Mouse (Mus musculus) bone marrow macrophage, adult 2 months (primary cell): Measurements from ENCODE around the gene Pcyt1a.

Experiments used
- CTCF ChIP-seq: IDR thresholded peaks from 2 replicates; pipeline ENCODE4 v1.5.1; 2012; ENCODE audit warnings: low read depth, mild to moderate bottlenecking, low read length, moderate library complexity
- POLR2A ChIP-seq: IDR thresholded peaks from 2 replicates; pipeline ENCODE4 v1.6.1; 2012; ENCODE audit warnings: mild to moderate bottlenecking, low read depth, low read length, borderline replicate concordance

- TF ChIP-seq POLR2A (no peak), CTCF (no peak)
These were observed 56.8 kb downstream of the Pcyt1a start, which contains the start of gene Slc51a for GRCm38 (mm10) chr16:32487234-32488111.
